8 mouse cellular contexts compared by ENCODE assay signal in the genomic region with DNA sequence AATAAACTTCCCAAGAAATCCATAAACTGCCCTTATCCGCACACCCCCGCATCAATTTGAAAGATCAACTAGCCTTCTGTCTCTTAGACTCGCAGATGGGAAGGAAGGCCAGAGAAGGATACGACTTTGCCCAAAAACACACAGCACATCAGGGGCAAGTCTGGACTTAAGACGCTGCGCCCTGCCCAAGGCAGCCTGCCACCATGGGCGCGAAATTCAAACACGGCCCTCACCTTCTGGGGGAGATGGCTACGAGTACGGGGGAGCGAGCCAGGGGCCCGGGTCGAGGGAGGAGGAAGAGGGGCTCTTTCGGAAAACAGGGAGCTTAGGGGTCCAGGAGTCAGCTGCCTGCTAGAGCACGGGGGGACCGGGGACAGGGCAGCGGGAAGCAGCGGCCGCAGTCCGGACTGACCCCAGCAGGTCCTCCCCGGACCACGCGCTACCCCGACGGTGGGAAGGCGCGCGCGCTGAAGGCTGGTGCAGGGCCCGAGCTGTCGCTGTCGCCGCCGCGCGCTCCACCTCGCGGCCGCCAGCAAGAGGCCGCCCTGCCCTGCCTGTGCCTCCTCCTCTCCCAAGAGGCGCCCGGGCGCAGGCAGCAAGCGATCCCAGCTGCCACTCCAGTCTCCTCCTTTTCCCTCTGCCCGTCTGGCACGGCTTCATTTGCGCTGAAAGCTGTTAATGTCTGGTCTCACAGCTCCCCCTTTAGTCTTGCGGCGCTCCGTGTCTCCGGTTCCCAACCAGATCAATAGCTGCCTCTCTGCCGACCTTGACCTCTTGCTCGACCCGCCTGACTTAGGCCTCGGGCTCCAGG. TPM values are rescaled to one million over a fixed set of nuclear protein-coding genes. Genes with fewer than 3 reads are reported as not detected.
A peak's percentile ranks its signal among the peaks of the same experiment; 100 is the strongest.
DNase-seq lines count a peak whose midpoint lies in the region; ATAC-seq and TF ChIP-seq lines count a peak whose summit lies in the region.

No protein-coding gene starts in this region.

- peak overlapping the region; percentile 50 for H3K27ac ChIP-seq in forebrain, postnatal 0 days (ENCODE audit: low read depth, low read length)
- H3K27ac ChIP-seq in midbrain, embryonic 15.5 days, result peak overlapping the region; percentile 23; the same call in 1 of the 2 replicates
- H3K27ac ChIP-seq in testis, adult 2 months (ENCODE audit: control insufficient read depth, insufficient read depth, low read depth, low read length), result no peak overlapping the region

- ATAC-seq in forebrain, postnatal 0 days, result peak; percentile 83
- peak; percentile 75 for ATAC-seq in midbrain, embryonic 15.5 days (replicated peaks)

- no peaks in the 10 kb centered on the region for H3K27me3 ChIP-seq in forebrain, postnatal 0 days (ENCODE audit: insufficient read depth, low read length)
- peaks cover 6% of the 10 kb centered on the region; the same call in 1 of the 2 replicates for H3K27me3 ChIP-seq in midbrain, embryonic 15.5 days (replicated peaks)
- no peaks in the 10 kb centered on the region; the same call in 1 of the 2 replicates for H3K27me3 ChIP-seq in testis, adult 2 months (ENCODE audit: control insufficient read depth, insufficient read depth, low read length)

- intact Hi-C loops in left cerebral cortex, postnatal 25 days (cut with DNase I), result loop anchor here (2.0 to 10.0 kb wide), 4 partner anchors 66 to 1701 kb away; no protein-coding TSS in a partner anchor

- 2% methylated on average over 46 of the region's 56 CpGs for WGBS in forebrain, postnatal 0 days
- 1% methylated on average over 42 of the region's 56 CpGs for WGBS in midbrain, embryonic 15.5 days

- H3K9me3 ChIP-seq in forebrain, postnatal 0 days (ENCODE audit: low read length), result no peaks in the 10 kb centered on the region
- no peaks in the 10 kb centered on the region for H3K9me3 ChIP-seq in midbrain, embryonic 15.5 days

- peak; percentile 92 for DNase-seq in ES-CJ7 (ENCODE audit: low read depth, low spot score)
- peak; percentile 97 for DNase-seq in brain, embryonic 14.5 days (ENCODE audit: low read depth)
- peak; percentile 92 for DNase-seq in forebrain, postnatal 0 days
- DNase-seq in induced T-regulatory cell, adult 2 months (ENCODE audit: low read depth), result peak; percentile 77
- DNase-seq in left cerebral cortex, postnatal 25 days (ENCODE audit: low spot score in 2 of 2), result peak; percentile 73 to 79
- DNase-seq in spleen, adult 12 weeks (ENCODE audit: low spot score), result no peak

- peak overlapping the region; percentile 46 for H3K9ac ChIP-seq in forebrain, postnatal 0 days
- peak overlapping the region; percentile 29 for H3K9ac ChIP-seq in midbrain, embryonic 15.5 days

- H3K36me3 ChIP-seq in forebrain, postnatal 0 days (ENCODE audit: insufficient read depth), result no peaks in the 10 kb centered on the region
- H3K36me3 ChIP-seq in midbrain, embryonic 15.5 days (replicated peaks), result no peaks in the 10 kb centered on the region
- H3K36me3 ChIP-seq in testis, adult 2 months (ENCODE audit: control insufficient read depth, insufficient read depth, low read length), result no peaks in the 10 kb centered on the region

- peaks cover 4% of the 10 kb centered on the region; the same call in 1 of the 2 replicates for H3K4me1 ChIP-seq in forebrain, postnatal 0 days (ENCODE audit: insufficient read depth)
- peaks cover 30% of the 10 kb centered on the region for H3K4me1 ChIP-seq in midbrain, embryonic 15.5 days
- peaks cover 35% of the 10 kb centered on the region for H3K4me1 ChIP-seq in testis, adult 2 months (ENCODE audit: control insufficient read depth, insufficient read depth, low read length)

- H3K4me2 ChIP-seq in forebrain, postnatal 0 days (ENCODE audit: low read depth), result peak overlapping the region; percentile 88
- peak overlapping the region; percentile 83 for H3K4me2 ChIP-seq in midbrain, embryonic 15.5 days

- TF ChIP-seq POLR2A in brain, embryonic 14.5 days (IDR thresholded peaks at IDR 0.05; ENCODE audit: borderline replicate concordance, extremely low read depth, insufficient read depth, insufficient read length, poor library complexity, severe bottlenecking), result 0 out of 2 replicates have a peak, but pooled peaks have one; percentile 9
- no peak for TF ChIP-seq POLR2A in testis, adult 2 months (IDR thresholded peaks at IDR 0.05; ENCODE audit: control insufficient read depth, low read depth, low read length)

- H3K4me3 ChIP-seq in forebrain, postnatal 0 days (ENCODE audit: low read depth, low read length), result peak overlapping the region; percentile 35
- peak overlapping the region; percentile 86 for H3K4me3 ChIP-seq in midbrain, embryonic 15.5 days
- H3K4me3 ChIP-seq in testis, adult 2 months (ENCODE audit: control insufficient read depth, low read depth, low read length), result peak overlapping the region; percentile 0

- TF ChIP-seq CTCF in brain, embryonic 14.5 days (IDR thresholded peaks at IDR 0.05; ENCODE audit: borderline replicate concordance, extremely low read depth, insufficient read depth, insufficient read length), result peak; percentile 70
- peak; percentile 81 for TF ChIP-seq CTCF in forebrain, postnatal 0 days (IDR thresholded peaks at IDR 0.05; ENCODE audit: low read depth)
- peak; percentile 19; the same call in 1 of the 2 replicates for TF ChIP-seq CTCF in testis, adult 2 months (IDR thresholded peaks at IDR 0.05; ENCODE audit: control insufficient read depth, insufficient read depth, insufficient replicate concordance, low read depth, low read length)

RNA-seq across cellular contexts. Expression of a gene that starts 2.6 kb away (rescaled TPM):
- polyA plus RNA-seq in brain, embryonic 14.5 days (2012; rRNA removed), result 67.1 and 73.3 TPM in 2 replicates
- 103 and 122 TPM in 2 replicates for total RNA-seq in forebrain, postnatal 0 days (2014; rRNA removed)
- 45.4 and 70.1 TPM in 2 replicates for polyA plus RNA-seq in forebrain, postnatal 0 days (2015; fragmentation: Nextera tagmentation; extraction: Ambion mirVana)
- 10 to 100 TPM; 54.4 to 71.5 TPM for total RNA-seq in left cerebral cortex, postnatal 25 days (2021)
- polyA plus RNA-seq in midbrain, embryonic 15.5 days (2015; fragmentation: Nextera tagmentation; extraction: Ambion mirVana), result 33.7 and 37.6 TPM in 2 replicates
- 0.11 and 0.17 TPM in 2 replicates for polyA plus RNA-seq in testis, adult 2 months (2012; rRNA removed)

Comparison
In these comparisons a context has a peak if more than half of its experiments do, and no peak if none do; other contexts are left out.
1. CTCF ChIP-seq: peak in every context shown above with its lines; median percentile 81 in forebrain, postnatal 0 days; 70 in brain, embryonic 14.5 days; 19 in testis, adult 2 months.
2. H3K4me3 ChIP-seq: peak in every context shown above with its lines; median percentile 86 in midbrain, embryonic 15.5 days; 35 in forebrain, postnatal 0 days; 0 in testis, adult 2 months.
3. RNA of a gene that starts 2.6 kb away (polyA plus RNA-seq): 45.4 to 70.1 TPM in forebrain, postnatal 0 days, 67.1 to 73.3 TPM in brain, embryonic 14.5 days and 33.7 to 37.6 TPM in midbrain, embryonic 15.5 days; 0.11 to 0.17 TPM in testis, adult 2 months; every median in the first group is over 10 times any median in the second.